Mouse (Mus musculus): ENCODE data around the gene Necap1. TPM values are rescaled to one million over a fixed set of nuclear protein-coding genes. Genes with fewer than 3 reads are reported as not detected.

The Necap1 gene
- total RNA-seq, 2 experiments from 2014 or later, result 54.9 to 67.6 TPM

GRCm38 (mm10) chr6:122883603-122884002, 9.3 kb downstream of the Necap1 start:
- no peak for DNase-seq

GRCm38 (mm10) chr6:122889599-122889998, 15.3 kb downstream of the Necap1 start:
- no peak for DNase-seq

GRCm38 (mm10) chr6:122892442-122893049, 18.3 kb downstream of the Necap1 start:
- peak; percentile 62 to 75 for DNase-seq

- DNase-seq, result no peak
Observed at GRCm38 (mm10) chr6:122919922-122920321, 45.6 kb downstream of the Necap1 start.

- no peak for DNase-seq
Observed at GRCm38 (mm10) chr6:122921451-122921850, 47.2 kb downstream of the Necap1 start, which contains the start of gene Clec4a1. Clec4a1 (plus strand) TSS chr6:122921848.

- DNase-seq, result no peak
Observed at GRCm38 (mm10) chr6:122934845-122935244, 60.6 kb downstream of the Necap1 start.

Small RNA genes lying within 50 kb of the gene (microRNA-seq; reads per million reads assigned to microRNA genes)
- gene Mir7231, result not detected

Other genes starting within 250 kb of the Necap1 start
- not detected for gene Dppa3, start 248.1 kb upstream of the Necap1 start, total RNA-seq (2021)
- not detected for gene Nanog, start 167.0 kb upstream of the Necap1 start, total RNA-seq (2021)
- gene Slc2a3, start 72.8 kb upstream of the Necap1 start, total RNA-seq (2021), result 1 to 10 TPM; 5.8 to 9.6 TPM
- gene Foxj2, start 54.6 kb upstream of the Necap1 start, total RNA-seq (2021), result 10 to 100 TPM; 18.5 to 19.6 TPM
- 1 to 10 TPM; 3.0 to 3.2 TPM for gene C3ar1, start 18.3 kb upstream of the Necap1 start, total RNA-seq (2021)
- 1 to 10 TPM; 2.2 to 4.5 TPM for gene Clec4a1, start 47.4 kb downstream of the Necap1 start, total RNA-seq (2021)
- gene Clec4a3, start 78.0 kb downstream of the Necap1 start, total RNA-seq (2021), result 1 to 10 TPM; 1.8 to 5.4 TPM
- not detected for gene Clec4a4, start 115.9 kb downstream of the Necap1 start, total RNA-seq (2021)
- gene Clec4b1, start 175.5 kb downstream of the Necap1 start, total RNA-seq (2021), result 1 to 10 TPM in 1 of 2 experiments, not detected in 1; 1.7 TPM
- 1 to 10 TPM; 1.7 to 3.3 TPM for gene Clec4a2, start 232.0 kb downstream of the Necap1 start, total RNA-seq (2021)

Data from adrenal gland, postnatal 36 days (tissue).